Mouse (Mus musculus) c-Kit-positive CD71-positive TER-119-positive erythroid progenitor cells, embryonic 14.5 days (primary cell): ENCODE results near the gene Scyl3.

Experiments
- DNase-seq: peaks from one replicate; pipeline ENCODE4 v3.0.0-alpha.2; 2013; ENCODE audit warnings: low spot score

Scyl3 gene

GRCm38 (mm10) chr1:163958036-163958435 lies 29.1 kb downstream of the Scyl3 start:
- DNase-seq = no peak

DNA sequence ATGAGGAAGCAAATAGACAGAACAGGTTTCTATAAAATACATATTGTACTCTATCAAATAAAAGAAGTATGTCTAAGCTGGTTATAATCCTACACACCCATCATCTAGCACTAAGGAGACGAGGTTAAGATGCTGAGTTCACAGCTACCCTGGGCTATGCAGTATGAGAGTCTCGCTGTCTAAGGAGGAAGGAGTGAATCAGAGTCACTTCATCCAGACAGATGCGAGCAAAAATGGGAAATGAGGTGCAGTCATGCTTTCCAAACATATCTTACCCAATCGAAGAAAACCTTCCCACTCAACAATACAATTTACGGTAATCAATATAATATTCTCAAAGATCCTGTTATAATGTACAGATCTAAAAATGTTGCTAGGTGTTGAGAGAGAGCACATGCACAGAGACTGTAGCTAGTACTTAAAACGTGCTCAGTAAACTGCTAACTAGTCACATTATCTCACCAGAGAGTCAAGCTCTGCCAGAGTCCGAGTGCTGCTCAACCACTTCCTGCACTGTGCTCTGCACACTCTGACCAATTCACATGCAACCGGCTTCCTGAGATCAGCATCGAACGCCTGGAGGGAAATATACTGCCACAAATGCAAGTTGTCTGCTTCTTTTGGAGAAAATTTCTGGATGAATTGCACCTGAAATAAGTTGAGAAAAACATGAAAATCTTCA lies 35.2 kb downstream of the Scyl3 start:
- DNase-seq = no peak

GRCm38 (mm10) chr1:163974471-163974870 lies 45.6 kb downstream of the Scyl3 start:
- DNase-seq = no peak

DNA sequence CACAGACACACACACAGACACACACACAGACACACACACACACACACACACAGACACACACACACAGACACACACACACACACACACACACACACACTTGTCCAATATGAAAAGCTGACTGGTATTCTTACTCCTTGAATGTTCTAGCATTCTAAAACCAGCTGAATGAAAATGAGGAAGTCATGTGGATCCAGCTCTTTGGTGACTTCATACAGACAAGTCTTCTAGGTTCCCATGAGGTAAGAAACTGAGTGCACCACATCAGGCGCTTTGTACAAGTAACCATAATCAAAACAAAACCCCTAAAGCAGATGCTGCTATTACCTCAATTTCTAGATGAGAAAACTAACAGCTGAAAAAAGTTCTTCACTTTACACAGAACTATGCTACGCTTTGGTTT lies 46.2 kb downstream of the Scyl3 start:
- DNase-seq = no peak

GRCm38 (mm10) chr1:163976515-163976914 lies 47.6 kb downstream of the Scyl3 start:
- DNase-seq = no peak

DNA sequence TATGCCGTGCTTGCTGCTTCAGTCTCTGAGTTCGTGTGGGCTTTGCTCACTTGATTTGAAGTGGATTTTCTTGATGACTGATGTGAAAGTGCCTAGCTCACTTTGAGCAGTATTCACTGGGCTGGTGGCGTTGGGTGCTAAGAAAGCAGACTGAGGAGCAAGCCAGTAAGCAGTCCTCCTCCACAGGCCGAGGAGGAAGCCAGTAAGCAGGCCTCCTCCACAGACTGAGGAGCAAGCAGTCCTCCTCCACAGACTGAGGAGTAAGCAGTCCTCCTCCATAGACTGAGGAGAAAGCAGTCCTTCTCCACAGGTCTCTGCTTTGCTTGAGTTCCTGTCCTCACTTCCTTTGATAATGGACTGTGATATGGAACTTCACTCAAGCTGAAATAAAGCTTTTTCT lies 63.5 kb downstream of the Scyl3 start:
- no peak for DNase-seq

- no peak for DNase-seq
These were observed 65.3 kb downstream of the Scyl3 start for GRCm38 (mm10) chr1:163994173-163994720.

- peak; percentile 92 for DNase-seq
These were observed 66.1 kb downstream of the Scyl3 start, which contains the start of the genes BC055324 and Mettl18 for GRCm38 (mm10) chr1:163994721-163995608. BC055324 (minus strand) TSS chr1:163994796. Mettl18 (plus strand) TSS chr1:163994889.

DNA sequence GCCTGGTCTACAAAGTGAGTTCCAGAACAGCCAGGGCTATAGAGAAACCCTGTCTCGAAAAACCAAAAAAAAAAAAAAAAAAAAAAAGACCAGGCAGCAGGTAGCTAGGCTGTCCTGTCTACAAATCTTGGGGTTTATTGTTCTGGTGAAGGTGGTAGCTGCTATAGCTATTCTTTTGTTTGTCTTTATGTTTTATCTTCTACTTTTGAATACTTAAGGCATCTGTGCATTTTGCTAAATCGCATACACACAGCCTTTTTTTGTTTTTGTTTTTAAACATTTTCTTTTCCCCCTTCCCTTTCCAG lies 66.7 kb downstream of the Scyl3 start:
- DNase-seq = no peak

- DNase-seq = no peak
These were observed 73.0 kb downstream of the Scyl3 start for GRCm38 (mm10) chr1:164001831-164002452.

DNA sequence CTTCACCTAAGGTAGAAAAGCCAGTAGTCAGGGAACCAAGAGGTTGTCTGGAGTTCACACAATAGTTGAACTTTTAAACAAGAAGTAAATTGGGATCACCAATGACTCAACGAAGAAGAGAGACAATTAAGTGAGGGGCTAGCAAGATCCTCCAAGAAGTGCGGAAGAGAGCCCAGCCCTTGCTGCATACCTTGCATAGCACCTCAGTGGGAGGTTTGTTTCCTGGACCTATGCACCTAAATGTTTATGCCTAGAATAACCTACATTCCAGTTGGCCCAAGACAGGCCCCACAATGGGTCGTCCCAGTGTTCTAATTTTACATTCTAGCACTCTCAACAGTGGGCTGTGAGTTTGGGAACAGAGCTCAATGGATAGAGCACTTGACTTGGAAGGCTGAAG lies 75.4 kb downstream of the Scyl3 start:
- no peak for DNase-seq
